Mouse (Mus musculus) neutrophil, adult 5-6 weeks (primary cell): Measurements from ENCODE around the gene Ddx42. TPM values are rescaled to one million over a fixed set of nuclear protein-coding genes. Genes with fewer than 3 reads are reported as not detected.

ENCODE experiments used
- ATAC-seq: fragments of 151-379, 151-347 bp; 2 replicates; pipeline ENCODE4 v1.8.0; 2017; ENCODE audit warnings: mild to moderate bottlenecking, moderate TSS enrichment; ENCODE audit not compliant: insufficient number of reproducible peaks, poor library complexity, low FRiP score, severe bottlenecking; ENCODE audit errors: extremely low read depth
- total RNA-seq: library from RNA; stranded (forward); fragments of 200-1000 nt; gene quantifications from 2 replicates; pipeline ENCODE4 v1.2.3, GENCODE M21; 2017

The Ddx42 gene
- total RNA-seq = 106 and 126 TPM in 2 replicates

DNA sequence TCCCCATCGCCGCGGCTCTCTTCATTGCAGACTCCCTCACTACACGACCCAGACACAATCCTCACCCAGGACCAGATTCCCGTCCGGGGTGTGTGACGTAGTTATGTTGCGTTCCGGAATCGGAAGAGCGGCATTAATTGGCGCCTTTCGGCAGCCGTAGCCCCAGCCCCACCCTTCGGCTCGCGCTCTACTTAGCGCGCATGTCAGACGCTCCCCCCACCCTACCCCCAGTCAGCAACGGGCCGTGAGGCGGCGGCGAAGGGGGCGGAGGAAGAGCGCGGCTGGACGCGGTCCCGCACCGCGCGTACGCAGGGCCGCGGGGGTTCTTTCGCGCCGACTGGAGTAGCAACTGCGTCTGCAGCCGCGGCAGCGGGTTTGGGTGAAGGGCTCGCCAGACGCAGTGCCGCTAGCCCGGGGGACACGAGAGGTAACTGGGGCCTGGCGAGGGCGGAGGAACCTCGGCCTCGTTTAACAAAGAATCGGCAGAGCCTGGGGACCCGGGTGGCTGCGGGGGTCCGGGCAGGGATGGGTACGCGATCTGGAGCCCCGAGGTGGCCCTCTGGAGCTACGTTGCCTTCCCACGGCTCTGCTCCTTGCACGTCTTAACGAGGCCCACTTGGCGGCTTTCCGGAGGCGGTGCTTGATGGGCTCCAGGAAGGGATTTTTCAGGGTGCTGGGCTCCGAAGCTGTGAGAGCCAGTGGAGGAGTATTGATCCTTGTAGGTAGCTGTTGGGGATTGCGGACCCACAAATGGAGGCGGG lies at the start of gene Ddx42:
TSS of gene Ddx42 (plus strand) at position 197 of the 761 bp plus-strand sequence.
- ATAC-seq = peak; percentile 76

DNA sequence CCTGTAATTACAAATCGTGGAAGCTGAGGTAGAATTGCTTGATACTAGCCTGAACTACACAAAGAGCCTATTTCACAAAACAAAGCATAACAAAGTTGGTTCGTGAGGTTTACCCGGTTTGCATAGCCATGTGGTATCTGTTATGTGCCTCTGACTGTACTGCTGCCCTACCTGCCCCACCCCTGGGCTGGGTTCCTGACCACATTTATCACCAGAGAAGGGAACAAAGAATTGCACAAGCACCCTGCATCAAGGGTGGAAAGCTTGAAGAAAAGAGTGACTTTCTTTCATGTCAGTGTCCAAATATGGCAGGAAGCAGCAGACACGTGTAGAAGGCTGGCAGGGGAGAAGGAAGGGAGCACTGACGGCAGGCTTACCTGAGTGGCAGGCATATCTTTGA lies 49.3 kb upstream of the Ddx42 start:
- peak; percentile 78 for ATAC-seq

DNA sequence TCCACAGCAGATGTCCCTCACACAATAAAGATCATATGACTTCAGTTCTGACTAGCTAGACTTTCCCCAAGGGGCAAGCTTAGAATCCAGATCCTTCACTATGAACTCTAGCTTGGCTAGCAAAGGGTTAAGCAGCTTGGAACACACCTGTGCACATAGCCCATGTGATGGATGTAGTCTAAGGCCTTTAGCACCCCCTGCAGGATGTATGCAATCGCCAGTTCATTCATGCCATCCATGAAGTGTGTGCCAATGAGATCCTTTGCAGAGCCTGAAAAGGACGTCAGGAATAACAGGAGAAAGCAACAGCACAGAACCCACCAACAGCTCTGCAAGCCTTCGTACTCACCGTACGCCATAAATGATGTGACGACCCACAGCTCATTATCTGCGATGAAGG lies 45.9 kb upstream of the Ddx42 start:
- ATAC-seq = peak; percentile 54; the same call in 1 of the 2 replicates

DNA sequence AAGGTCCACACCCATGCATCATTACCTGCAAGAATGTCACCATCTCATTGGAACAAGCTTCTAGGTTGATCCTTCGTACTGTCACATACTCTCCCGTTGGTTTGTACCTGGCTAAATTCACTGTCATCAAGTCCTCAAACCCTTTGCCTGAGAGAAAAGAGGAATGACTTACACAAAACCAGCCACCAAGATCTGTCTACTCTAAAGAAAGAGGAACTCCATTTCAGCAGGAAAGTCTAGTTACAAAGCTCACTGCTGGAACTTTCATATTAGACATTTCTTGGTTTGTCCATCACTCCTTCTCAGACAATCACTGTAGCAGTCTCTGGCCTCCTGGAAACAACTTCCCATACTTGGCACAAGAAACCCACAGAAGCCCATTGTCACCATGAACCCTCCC lies 43.5 kb upstream of the Ddx42 start:
- no peak for ATAC-seq

DNA sequence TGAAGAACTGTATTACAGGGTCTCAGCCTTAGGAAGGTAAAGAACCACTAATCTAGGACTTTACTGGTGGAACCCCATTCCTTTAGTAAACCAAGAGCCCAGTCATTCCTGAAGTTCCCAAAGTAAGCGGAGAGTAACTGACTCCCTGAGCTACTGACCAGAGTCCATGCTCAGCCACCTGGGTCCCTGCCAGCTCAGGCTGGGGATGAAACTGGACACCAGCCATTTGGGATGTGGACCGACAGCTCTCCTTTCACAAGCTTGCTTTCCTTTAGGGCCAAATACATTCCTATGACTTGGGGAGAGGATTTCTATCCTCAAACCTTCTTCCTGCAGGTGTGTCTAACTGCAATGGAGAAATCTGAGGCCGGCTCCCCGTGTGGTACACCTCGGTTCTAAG lies 42.4 kb upstream of the Ddx42 start:
- ATAC-seq = no peak

DNA sequence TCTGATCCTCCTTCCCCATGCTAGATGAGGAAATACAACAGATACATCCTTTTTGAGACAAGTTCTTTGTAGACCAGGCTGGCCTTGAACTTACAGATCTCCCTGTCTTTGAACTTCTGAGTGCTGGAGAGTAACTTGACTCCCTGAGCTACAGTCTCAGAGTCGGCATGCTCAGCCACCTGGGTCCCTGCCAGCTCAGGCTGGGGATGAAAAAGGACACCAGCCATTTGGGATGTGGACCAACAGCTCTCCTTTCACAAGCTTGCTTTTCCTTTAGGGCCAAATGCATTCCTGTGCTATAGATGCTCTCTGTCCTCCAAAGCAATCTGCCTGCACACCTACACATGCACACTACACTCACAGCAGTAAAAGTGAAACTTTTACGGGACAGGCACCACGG lies 41.6 kb upstream of the Ddx42 start:
- ATAC-seq = no peak

DNA sequence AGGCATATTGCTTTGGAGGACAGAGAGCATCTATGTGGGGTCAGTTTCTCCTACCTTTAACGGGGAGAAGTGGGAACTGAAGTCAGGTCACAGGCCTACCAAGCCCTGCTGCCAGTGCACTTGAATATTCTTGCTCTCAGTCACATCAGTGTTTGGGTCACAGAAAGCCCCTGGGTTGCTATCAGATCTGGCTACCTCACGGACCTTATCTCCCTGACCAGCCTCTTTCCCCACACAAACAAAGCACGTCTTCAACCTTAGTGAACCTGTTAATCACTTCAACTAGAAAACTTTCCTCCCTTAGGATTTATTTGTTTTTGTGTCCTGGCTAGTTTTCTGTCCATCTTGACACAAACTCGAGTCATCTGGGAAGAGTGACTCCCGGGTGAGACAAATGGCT lies 40.4 kb upstream of the Ddx42 start:
- ATAC-seq = no peak

DNA sequence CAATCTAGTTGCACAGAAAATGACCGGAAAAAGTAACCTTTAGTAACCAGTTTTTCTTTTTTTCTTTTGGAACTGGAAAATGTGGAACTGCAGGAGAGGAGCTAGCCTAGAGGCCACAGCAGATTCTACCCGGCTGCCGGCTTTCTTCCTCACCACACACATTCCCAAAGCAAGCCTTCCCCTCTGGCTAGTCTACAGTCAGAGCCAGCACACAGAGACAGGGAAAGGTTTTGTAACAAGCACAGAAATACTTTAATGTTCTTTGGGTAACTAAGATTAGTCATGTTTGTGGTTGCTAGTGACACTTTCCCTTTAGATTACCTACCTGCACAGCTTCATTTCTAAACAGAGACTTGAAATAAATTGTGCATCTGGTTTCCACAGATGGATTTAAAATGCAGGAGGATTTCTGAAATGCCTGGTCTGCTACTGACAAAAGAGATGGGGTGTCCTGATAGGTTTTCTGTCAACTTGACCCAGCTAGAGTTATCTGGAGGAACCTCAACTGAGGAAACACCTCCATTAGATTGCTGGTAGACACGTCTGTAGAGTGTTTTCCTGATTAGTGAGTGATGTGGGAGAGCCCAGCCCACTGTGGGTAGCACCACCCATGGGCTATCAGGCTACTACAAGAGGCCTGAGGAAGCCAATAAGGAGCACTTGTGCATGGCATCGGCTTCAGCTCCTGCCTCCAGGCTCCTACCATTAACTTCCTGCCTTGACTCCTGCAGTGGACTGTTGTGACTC lies 38.5 kb upstream of the Ddx42 start:
- ATAC-seq = no peak

DNA sequence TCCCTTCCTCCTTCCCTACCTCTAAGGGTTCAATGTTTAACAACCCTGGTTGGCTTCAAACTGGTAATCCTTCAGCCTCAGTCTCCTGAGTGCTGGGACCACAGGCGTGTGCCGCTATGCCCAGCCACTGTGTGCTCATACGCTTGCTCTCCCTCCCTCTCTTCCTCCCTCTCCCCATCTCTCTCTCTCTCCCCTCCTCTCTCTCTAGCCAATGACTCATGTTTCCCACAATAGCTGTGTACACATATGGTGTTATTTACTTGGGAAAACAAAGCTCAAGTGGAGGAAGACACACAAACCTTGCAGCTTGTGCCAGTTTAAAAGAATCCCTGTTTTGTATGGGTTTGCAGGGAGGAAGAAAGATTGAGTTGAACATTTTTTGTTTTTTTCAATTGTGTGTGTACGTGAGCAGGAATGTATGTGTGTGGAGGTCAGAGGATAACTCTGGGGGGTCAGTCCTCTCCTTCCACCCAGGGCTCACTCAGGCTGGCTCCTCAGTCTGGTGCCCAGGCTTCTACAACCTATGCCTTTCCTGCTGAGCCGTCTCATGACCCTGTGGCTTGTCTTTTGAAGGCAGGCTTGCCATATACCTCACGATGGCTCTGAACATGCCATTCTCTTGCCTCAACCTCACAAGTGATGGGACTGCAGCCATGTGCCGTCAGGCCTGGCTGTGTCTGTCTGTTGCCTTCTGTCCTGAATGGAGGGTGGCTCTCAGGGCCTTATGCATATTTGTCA lies 36.8 kb upstream of the Ddx42 start:
- ATAC-seq = 0 out of 2 replicates have a peak, but pooled peaks have one; percentile 19

DNA sequence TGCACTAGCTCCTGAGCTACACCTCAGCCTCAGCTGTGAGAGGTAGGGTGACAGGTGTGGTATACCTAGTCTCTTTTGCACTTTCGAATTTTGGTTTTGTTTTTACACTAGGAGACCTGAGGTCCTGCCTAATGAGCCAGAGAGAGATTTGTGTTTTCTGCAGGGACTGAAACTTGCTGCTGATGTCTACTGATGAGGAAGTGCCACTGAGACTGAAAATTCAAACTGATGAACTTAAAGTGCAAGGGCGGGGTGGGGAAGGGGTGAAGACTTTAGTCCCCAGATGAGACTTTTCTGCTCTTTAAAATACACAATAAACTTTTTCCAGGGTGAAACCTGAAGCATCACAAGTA lies 36.3 kb upstream of the Ddx42 start:
- 0 out of 2 replicates have a peak, but pooled peaks have one; percentile 23 for ATAC-seq

DNA sequence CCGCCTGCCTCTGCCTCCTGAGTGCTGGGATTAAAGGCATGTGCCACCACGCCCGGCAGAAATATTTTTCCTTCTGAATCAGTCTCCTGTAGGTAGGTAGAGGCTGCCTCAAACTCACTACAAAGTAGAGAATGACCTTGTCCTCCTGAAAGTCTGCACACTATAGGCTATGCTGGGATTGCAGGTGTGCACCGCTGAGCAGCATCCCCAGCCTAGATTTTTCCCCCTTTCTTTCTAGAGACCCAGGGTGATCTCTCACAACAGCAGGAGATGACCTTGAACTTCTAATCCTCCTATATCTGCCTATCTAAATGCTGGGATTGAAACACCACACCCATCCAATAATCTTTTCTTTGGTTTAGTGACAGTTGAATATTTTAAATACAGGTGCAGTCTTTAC lies 29.4 kb upstream of the Ddx42 start:
- no peak for ATAC-seq

DNA sequence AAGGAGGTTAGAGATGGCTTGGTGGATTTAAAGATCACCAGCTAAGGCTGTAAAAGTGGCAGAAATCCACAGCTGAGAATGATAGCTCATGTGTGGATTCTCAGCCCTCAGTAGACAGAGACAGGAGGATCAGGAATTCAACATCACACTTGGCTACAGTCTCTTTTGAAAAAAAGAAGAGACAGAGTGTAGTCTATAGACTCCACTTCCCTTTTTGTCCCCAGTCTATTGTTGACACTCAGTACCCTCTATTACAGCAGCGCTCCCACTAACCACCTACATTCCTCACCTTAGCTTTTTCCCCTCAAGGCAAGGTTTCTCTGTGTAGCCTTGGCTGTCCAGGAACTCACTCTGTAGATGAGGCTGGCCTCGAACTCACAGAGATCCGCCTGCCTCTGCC lies 25.0 kb upstream of the Ddx42 start:
- ATAC-seq = no peak

DNA sequence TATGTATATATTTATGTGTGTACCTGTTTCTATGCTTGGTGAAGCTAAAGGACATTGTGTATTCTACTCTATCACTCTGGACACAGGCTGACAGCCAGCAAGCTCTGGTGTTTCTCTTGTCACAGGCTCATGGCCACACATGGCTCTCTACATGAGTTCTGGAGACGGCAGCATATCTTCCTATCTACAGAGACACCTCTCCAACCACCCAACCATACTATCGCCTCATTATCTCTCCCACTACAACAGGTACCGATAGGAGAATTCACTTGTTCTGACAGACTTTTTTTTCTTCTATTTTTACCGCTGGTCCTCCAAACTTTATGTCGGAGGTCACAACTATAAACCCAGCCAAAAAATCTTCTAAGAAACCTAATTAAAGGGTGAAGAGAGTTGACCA lies 24.5 kb upstream of the Ddx42 start:
- no peak for ATAC-seq

DNA sequence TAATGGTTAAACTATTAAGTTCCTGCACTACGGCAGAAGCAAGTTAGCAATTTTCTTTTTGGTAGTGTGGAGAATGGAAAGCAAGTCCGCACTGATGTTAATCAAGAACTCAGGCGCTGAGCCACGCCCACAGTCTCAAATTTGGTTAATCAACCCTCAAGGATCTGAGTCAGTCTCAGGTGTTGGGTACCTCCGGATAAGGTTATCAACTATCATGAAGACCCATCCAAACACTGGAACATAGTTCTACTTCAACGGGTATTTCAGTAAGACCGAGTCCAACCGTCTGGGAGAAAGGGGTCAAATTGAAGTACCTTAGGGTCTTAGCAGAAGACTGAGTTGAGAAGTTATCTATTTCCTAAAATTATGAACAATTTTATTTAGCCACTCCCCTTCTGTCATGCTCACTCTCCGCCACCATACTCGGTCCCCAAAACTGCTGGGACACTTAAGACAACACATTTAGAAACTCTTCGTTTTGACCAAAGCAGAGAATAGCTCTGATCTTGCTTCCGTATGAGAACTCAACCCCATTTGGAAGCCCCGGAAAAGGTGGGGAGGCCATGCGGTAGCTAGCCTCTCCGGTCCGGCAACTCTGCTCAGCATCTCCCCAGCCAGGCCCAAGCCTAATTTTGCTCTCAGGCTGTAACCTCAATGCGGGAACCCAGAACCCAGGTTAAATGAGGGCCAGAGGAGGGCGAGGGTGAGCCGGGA lies 23.9 kb upstream of the Ddx42 start:
- ATAC-seq = peak; percentile 2; the same call in 1 of the 2 replicates

DNA sequence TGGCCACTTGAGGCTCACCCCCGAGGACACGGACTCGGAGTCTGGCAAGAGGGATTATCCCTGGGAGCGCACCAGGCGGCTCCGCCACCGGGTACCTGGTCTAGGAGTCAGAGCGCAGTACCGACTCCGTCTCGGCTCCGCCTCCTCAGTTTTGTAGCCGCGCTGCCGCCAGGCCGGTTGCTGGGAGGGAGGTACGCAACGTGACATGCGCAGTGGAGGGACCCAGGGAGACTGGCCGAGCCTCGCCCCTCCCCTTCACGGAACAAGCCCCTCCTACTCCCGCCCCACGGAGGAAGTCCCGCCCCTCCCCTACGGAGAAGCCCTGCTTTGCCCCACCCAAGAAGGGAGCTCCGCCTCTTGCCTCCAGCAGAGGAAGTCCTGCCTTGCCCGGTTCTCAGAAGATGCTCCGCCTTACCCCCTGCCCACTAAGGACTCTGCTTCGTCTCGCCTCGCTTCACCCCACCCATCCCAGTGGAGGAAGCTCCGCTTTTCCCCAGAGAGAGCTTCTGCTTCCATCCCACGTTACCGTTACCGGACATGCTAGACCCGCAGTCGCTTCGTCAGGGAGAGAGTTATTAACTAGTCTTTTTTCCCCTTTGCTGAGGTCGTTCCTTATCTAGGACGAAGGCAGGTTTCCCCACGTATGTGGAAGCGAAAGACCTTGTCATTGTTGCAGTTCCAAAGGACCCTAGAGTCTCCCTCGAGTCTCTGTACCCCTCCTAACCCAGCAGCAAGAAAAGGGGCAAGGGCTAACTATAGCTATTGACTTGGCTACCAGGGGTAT lies 23.2 kb upstream of the Ddx42 start:
- ATAC-seq = peak; percentile 94

DNA sequence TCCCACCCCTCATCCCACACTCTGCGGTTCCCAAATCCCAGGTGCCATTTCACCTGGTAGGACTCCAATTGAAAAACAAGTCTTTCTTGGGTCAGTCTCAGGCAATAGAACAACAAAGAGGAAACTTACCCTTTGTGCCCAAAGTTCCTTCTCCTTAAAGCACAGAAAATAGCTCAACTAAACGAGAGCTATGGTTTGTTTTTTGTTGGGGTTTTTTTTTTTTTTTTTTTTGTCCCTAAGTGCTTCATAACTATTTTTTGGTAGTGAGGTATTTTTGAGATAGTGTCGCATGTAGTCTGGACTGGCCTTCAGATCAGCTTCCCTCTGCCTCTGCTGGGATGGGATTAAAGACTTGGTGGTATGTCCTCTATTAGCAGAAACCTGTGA lies 22.6 kb upstream of the Ddx42 start:
- no peak for ATAC-seq

DNA sequence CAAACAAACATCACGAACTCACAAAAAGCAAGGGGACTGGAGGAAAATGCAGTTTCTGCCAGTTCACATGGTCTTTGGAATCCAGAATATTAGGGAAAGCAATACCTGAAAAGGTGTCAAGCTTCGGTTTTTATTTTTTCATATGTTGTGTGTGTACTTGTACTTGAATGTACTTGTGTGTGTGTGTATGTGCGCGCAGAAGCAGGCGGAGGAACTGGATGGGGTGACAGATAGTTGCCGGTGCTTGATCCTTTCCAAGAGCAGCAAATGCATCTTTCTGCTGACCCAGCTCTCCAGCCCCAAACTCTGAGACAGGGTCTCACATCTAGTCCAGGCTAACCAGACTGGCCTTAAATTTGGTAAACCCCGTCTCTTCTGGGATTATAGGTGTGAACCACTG lies 21.8 kb upstream of the Ddx42 start:
- ATAC-seq = no peak

DNA sequence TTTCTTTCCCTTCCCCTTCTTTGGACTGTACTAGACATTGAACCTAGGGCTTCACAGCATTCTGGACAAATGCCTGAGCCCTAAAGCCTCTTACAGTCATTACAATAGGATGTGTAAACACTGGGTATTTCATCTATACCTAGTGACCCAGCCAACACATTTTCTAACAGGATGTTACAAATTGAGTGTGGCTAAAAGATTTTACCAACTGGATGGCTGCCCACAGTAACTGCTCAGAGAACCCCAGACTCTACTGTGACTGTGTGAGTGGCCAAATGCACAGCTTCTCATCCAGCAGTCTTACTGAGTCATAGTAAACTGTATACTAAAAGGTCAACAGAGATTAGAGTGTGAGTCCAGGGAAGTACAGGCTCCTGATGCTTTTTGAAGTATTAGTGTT lies 21.4 kb upstream of the Ddx42 start:
- ATAC-seq = no peak

DNA sequence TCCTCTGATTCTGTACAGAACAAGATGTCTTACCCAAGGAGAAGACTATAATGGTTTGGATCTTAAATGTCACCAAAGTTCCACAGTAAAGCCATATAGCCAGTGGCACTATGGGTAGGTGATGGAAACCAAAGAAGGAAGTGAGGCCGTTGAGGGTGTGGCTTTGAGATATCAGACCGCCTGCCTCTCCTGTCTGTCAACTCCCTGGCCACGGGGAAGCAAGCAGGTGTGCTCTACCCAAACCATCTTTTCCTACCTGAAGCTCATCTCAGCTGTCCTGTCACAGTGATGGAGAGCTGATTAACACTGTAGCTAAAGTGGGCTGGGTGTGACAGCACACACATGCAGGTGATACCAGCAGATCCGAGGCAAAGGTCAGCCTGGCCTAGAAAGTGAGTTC lies 18.4 kb upstream of the Ddx42 start:
- no peak for ATAC-seq
